Mouse (Mus musculus): ENCODE measurements around the gene Gbf1.
A peak's percentile ranks its signal among the peaks of the same experiment; 100 is the strongest.

Gbf1 gene

DNA sequence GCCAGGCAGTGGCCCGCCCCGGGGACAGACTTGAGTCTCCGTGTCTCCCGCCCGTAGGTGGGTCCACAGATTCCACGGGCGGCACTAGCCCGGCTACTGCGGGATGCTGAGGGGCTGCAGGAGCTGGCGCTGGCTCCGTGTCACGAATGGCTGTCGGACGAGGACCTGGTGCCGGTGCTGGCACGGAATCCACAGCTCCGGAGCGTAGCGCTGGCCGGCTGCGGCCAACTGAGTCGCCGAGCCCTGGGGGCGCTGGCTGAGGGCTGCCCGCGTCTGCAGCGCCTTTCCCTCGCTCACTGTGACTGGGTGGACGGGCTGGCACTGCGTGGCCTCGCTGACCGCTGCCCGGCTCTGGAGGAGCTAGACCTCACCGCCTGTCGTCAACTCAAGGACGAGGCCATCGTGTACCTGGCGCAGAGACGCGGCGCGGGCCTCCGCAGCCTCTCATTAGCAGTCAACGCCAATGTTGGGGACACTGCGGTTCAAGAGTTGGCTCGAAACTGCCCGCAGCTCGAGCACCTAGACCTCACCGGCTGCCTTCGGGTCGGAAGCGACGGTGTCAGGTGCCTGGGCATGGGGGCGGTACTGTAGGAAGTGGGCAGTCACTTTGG, 176.8 kb downstream of the Gbf1 start:
- DNase-seq (ENCODE audit: low read depth), result no peak

DNA sequence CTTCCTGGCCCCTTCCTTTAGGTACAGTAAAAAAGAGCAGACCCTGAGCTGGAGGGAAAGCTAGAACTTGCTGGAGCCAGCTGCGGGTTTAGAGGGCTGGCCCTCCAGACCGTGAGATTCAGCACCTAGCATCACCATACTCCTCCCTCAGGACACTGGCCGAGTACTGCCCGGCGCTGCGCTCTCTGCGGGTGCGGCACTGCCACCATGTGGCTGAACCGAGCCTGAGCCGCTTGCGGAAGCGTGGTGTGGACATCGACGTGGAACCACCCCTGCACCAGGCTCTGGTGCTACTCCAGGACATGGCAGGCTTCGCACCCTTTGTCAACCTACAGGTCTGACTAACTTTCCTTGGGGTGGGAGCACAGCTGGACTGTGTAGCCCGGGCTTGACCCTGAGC, 177.6 kb downstream of the Gbf1 start:
- peak; percentile 58 for DNase-seq (ENCODE audit: low read depth)

DNA sequence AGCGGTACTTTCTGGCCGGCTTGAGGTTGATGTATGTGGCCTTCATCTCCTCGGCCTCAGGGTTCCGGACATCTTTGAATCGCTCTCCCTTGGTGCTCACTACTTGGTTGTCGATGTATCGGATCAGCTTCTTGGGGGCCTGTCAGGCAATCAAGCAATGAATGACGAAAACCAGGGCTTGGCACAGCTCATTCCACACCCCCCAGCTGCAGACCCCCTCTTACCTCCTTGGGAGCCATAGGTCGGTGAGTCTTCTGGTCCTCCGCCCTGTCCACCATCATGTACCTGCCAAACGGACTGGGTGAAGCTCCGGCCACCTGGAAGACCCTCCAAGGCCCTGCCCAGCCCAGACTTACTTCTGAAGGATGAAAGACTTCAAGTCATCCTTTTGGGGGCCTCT, 178.4 kb downstream of the Gbf1 start:
- no peak for DNase-seq (ENCODE audit: low read depth)

DNA sequence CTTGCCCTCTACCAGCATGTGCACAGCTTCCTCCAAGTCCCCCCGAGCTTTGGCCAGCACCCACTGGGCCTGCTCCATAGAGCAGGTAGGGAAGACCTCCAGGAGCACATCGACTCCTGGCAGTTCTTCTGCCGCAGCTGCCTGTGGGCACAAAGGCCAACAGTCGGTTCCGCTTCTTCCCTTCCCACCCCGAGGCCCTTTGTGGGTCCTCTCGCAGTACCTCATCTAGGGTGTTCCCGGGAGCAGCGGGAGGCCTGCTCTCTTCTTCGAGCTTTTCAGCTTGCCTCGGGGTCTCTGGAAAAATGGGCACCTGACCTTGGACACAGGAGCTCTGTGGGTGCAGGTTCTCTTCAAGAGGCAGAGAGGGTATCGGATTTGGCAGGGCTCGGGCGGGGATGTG, 179.0 kb downstream of the Gbf1 start:
- DNase-seq (ENCODE audit: low read depth), result no peak

DNA sequence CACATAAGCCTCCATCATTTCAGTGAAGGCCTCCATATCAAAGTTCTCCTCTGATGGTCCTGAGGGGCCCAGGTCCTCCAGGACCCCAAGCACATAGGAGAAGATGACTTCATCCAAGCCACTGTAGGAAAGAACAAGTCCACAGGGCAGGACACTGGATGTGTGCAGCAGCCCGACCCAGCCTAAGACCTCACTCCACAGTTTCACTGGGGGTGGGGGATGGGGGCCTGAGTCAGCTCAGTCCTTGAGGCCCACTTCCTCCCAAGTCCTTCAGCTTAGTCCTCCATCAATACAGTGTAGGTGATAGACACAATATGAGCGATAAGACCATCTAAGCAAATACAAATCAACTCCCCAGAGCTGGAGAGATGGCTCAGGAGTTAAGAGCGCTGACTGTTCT, 179.6 kb downstream of the Gbf1 start:
- no peak for DNase-seq (ENCODE audit: low read depth)

DNA sequence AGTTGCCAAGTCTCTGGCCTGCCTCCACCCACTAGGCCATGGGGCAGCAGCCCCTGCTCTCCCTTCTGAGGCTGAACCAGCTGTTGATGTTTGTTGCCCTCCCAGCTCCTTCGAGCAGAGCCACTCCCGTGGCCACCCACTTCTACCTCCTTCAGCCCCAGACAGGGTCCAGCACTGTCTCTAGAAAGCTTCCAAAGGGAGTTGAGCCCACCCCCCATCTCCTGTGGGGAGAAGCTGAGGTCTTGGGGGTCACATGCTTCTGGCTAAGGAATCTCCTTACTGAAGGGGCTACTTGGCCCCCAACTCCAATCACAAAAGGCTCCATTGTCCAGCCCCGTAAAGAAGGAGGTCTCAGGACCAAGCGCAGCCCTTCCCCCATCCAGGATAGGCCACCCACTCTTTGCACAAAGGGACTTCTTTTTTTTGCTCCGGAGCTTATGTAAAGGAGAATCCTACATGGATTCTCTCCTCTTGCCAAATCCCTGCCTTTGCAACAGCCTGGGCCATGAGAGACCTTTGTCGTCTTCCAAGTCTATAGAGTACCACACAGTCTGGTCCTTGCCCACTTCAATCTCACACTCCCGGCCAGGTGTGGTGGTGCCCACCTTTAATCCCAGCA, 180.5 kb downstream of the Gbf1 start:
- no peak for DNase-seq (ENCODE audit: low read depth)

DNA sequence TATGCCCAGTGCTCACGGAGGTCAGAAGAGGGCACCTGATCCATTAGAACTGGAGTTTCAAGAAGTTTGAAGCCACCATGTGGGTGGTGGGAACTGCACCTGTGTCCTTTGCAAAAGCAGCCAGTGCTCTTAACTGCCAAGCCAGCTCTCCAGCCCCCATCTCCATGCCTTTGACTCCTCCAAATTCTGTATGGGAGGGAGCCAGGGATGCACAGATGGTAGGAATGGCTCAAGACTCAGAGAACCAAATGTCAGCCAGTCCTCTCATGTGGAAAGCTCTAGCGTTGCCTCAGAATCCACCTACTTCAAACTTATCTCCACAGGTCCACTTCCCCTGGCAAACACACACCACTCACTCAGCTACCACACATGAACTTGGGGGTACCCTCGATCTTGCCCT, 181.6 kb downstream of the Gbf1 start:
- DNase-seq (ENCODE audit: low read depth), result no peak
